ENCODE assay signal across 9 mouse cellular contexts in genomic region chr4:155122444-155123040, GRCm38 (mm10). TPM values are rescaled to one million over a fixed set of nuclear protein-coding genes. Genes with fewer than 3 reads are reported as not detected.
DNase-seq lines count a peak whose midpoint lies in the region; ATAC-seq and TF ChIP-seq lines count a peak whose summit lies in the region.
"Had no signal": no experiment of that assay in that cellular context is flagged by ENCODE, and none has a peak within 500 bp of the region (broad histone marks: within the 10 kb centered on the region; RNA-seq: fewer than 3 reads in every experiment).

No protein-coding gene starts in this region.

- peaks cover 19% of the 10 kb centered on the region for H3K4me1 ChIP-seq in hindbrain, embryonic 16.5 days (ENCODE audit: control insufficient read depth, insufficient read depth, low read depth, low read length)
- peaks cover 38% of the 10 kb centered on the region for H3K4me1 ChIP-seq in neural tube, embryonic 12.5 days

- ATAC-seq in cerebellum, adult (ENCODE audit: insufficient number of reproducible peaks, low FRiP score, low TSS enrichment) = no peak
- peak; percentile 78 for ATAC-seq in hindbrain, embryonic 16.5 days
- ATAC-seq in neural tube, embryonic 12.5 days (ENCODE audit: low FRiP score, low read depth) = peak; percentile 61

- no peaks in the 10 kb centered on the region for H3K9me3 ChIP-seq in hindbrain, embryonic 16.5 days (ENCODE audit: control insufficient read depth, low read length)
- H3K9me3 ChIP-seq in neural tube, embryonic 12.5 days = no peaks in the 10 kb centered on the region

- no peak overlapping the region for H3K4me3 ChIP-seq in gastrocnemius, adult 2 months
- no peak overlapping the region for H3K4me3 ChIP-seq in hindbrain, embryonic 16.5 days (ENCODE audit: low read length)
- no peak overlapping the region for H3K4me3 ChIP-seq in neural tube, embryonic 12.5 days

- no peaks in the 10 kb centered on the region for H3K36me3 ChIP-seq in hindbrain, embryonic 16.5 days (ENCODE audit: control insufficient read depth, insufficient read depth, low read length)
- H3K36me3 ChIP-seq in neural tube, embryonic 12.5 days = no peaks in the 10 kb centered on the region

- no peak for TF ChIP-seq CTCF in gastrocnemius, adult 2 months (IDR thresholded peaks at IDR 0.05)

- intact Hi-C loops in gastrocnemius, adult 2 months (cut with DNase I) = no loop called here
- intact Hi-C loops in left cerebral cortex, postnatal 25 days (cut with DNase I) = loop anchor here (5.0 to 10.0 kb wide), 2 partner anchors 50 to 122 kb away; partner anchors contain the start of gene Faap20

- DNase-seq in cerebellum, adult 11-12 months = peak; percentile 50
- peak; percentile 82 to 89 for DNase-seq in cerebellum, postnatal 14 days
- peak; percentile 72 for DNase-seq in gastrocnemius, adult 2 months
- DNase-seq in left cerebral cortex, postnatal 25 days (ENCODE audit: low spot score in 2 of 2) = peak; percentile 98 to 99
- DNase-seq in adipocyte (ENCODE audit: low spot score) = no peak

- H3K4me2 ChIP-seq in hindbrain, embryonic 16.5 days (ENCODE audit: low read length) = peak overlapping the region; percentile 26
- H3K4me2 ChIP-seq in neural tube, embryonic 12.5 days (replicated peaks) = peak overlapping the region; percentile 27

- 17% methylated on average over 16 of the region's 16 CpGs for WGBS in hindbrain, embryonic 16.5 days
- WGBS in neural tube, embryonic 12.5 days = 34% methylated on average over 16 of the region's 16 CpGs

- no peaks in the 10 kb centered on the region for H3K27me3 ChIP-seq in hindbrain, embryonic 16.5 days (replicated peaks; ENCODE audit: control insufficient read depth, insufficient read depth, low read length)
- no peaks in the 10 kb centered on the region for H3K27me3 ChIP-seq in neural tube, embryonic 12.5 days (replicated peaks)
- H3K27me3 ChIP-seq: CH12.LX had no signal

- peak overlapping the region; percentile 4; the same call in 1 of the 2 replicates for H3K9ac ChIP-seq in hindbrain, embryonic 16.5 days (ENCODE audit: low read depth, low read length)
- H3K9ac ChIP-seq in neural tube, embryonic 12.5 days = 0 out of 2 replicates have a peak overlapping the region, but pooled peaks have one; percentile 2

- peak overlapping the region; percentile 75 for H3K27ac ChIP-seq in gastrocnemius, adult 2 months
- peak overlapping the region; percentile 73 for H3K27ac ChIP-seq in hindbrain, embryonic 16.5 days (ENCODE audit: low read depth, low read length)
- H3K27ac ChIP-seq in neural tube, embryonic 12.5 days = no peak overlapping the region; the same call in 1 of the 2 replicates

RNA-seq across cellular contexts. Expression of gene Morn1, which starts 36.2 kb away (rescaled TPM):
- 1 to 10 TPM; 1.3 TPM for total RNA-seq in gastrocnemius, adult 2 months (2021)
- 7.5 and 9.5 TPM in 2 replicates for polyA plus RNA-seq in hindbrain, embryonic 16.5 days (2015; fragmentation: Nextera tagmentation; extraction: Ambion mirVana)
- 1 to 10 TPM; 8.6 to 9.7 TPM for total RNA-seq in left cerebral cortex, postnatal 25 days (2021)
- 6.0 and 6.1 TPM in 2 replicates for polyA plus RNA-seq in neural tube, embryonic 12.5 days (2016; fragmentation: Nextera tagmentation; extraction: Ambion mirVana)

RNA-seq across cellular contexts. Expression of gene Rer1, which starts 36.4 kb away (rescaled TPM):
- total RNA-seq in gastrocnemius, adult 2 months (2021) = 10 to 100 TPM; 54.8 to 59.3 TPM
- polyA plus RNA-seq in hindbrain, embryonic 16.5 days (2015; fragmentation: Nextera tagmentation; extraction: Ambion mirVana) = 125 and 131 TPM in 2 replicates
- total RNA-seq in left cerebral cortex, postnatal 25 days (2021) = 10 to 100 TPM; 60.9 to 69.4 TPM
- polyA plus RNA-seq in neural tube, embryonic 12.5 days (2016; fragmentation: Nextera tagmentation; extraction: Ambion mirVana) = 135 and 137 TPM in 2 replicates

RNA-seq across cellular contexts. Expression of gene Pex10, which starts 55.7 kb away (rescaled TPM):
- total RNA-seq in gastrocnemius, adult 2 months (2021) = 10 to 100 TPM; 12.9 to 17.9 TPM
- 20.6 and 21.1 TPM in 2 replicates for polyA plus RNA-seq in hindbrain, embryonic 16.5 days (2015; fragmentation: Nextera tagmentation; extraction: Ambion mirVana)
- total RNA-seq in left cerebral cortex, postnatal 25 days (2021) = 10 to 100 TPM; 18.7 to 20.2 TPM
- polyA plus RNA-seq in neural tube, embryonic 12.5 days (2016; fragmentation: Nextera tagmentation; extraction: Ambion mirVana) = 16.6 and 17.3 TPM in 2 replicates

Comparison
In these comparisons a context has a peak if more than half of its experiments do, and no peak if none do; other contexts are left out.
1. RNA of gene Morn1, which starts 36.2 kb away (total RNA-seq): 8.6 to 9.7 TPM in left cerebral cortex, postnatal 25 days; 1.3 TPM in gastrocnemius, adult 2 months; every median in the first group is over 4 times any median in the second.